Mouse (Mus musculus) gonadal fat pad, adult 2 months (tissue): ENCODE data around the gene Unc5a. TPM values are rescaled to one million over a fixed set of nuclear protein-coding genes. Genes with fewer than 3 reads are reported as not detected.

Experiments used
- DNase-seq: peaks from one replicate; pipeline ENCODE4 v3.0.0-alpha.2; 2012; ENCODE audit warnings: low read depth
- polyA plus RNA-seq: library from polyadenylated mRNA; depleted of rRNA; stranded (reverse); fragments of >200 nt; gene quantifications from 2 replicates; pipeline ENCODE4 v1.2.3, GENCODE M21; 2012; rRNA removed

Gene Unc5a
- 9.2 and 13.9 TPM in 2 replicates for polyA plus RNA-seq

DNA sequence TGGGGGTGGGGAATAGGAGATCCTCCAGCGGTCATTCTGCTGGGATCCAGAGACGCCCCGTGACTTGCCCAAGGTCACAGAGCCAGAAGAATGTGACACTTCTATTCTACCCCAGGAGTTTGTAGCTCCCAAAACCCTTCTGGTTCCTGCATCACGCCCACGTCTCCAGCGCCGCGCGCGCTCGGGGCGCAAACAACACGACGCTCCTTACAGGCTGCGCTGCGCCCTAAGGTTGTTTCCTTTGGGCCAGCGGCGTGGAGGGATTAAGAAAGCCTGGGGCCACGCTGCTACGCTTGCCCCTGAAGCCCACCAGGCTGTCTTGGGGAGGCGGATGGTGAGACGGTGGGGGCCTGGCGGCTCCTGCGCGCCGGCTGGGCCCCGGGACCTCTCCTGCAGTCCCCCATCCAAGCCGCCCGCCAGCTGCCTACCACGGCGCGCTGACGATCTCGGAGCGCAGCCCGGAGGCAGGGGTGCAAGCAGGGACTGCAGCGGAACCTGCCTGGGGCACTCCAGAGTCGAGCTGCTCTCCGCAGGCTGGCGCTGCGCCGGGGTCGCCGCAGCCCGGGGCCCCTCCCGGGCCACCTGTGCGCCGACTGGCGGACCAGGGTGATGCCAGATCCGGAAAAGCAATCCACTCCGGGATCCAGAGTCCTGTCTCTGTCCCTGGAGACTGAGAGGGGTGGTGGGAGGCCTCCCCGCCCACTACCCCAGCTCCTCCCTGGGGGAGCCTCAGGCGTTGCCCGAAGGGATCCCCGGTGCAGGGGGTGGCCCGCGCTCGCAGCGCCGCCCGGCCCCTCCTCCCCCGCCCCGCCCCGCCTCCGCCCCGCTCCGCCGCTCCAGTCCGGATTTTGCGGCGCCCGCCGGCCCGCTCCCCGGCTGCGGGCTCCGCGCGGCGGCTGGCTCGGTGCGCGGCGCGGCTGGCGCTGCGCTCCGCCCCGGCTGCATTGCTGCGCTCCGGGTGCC lies at the start of gene Unc5a:
Gene Unc5a (plus strand): TSS at position 881 of the 963 bp plus-strand sequence.
- no peak for DNase-seq

DNA sequence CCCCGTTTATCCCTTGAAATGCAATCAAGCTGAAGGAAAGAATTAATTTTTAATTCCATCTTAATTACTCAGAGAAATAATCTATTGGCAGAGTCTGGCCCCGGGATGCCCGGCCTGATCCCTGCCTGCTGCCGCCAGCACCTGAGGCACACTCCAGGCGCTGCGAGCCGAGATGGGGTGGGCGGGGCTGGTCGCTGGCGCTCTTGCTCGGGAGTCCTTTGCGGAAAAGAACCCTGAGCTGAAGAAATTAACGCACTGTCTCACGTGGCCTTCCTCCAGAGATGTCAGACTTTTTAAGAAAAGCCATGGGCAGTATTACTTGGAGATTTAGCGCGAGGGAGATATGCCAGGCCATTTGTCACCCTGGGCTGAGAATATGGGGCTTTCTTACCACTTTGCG lies 37.2 kb upstream of the Unc5a start:
- DNase-seq = no peak

DNA sequence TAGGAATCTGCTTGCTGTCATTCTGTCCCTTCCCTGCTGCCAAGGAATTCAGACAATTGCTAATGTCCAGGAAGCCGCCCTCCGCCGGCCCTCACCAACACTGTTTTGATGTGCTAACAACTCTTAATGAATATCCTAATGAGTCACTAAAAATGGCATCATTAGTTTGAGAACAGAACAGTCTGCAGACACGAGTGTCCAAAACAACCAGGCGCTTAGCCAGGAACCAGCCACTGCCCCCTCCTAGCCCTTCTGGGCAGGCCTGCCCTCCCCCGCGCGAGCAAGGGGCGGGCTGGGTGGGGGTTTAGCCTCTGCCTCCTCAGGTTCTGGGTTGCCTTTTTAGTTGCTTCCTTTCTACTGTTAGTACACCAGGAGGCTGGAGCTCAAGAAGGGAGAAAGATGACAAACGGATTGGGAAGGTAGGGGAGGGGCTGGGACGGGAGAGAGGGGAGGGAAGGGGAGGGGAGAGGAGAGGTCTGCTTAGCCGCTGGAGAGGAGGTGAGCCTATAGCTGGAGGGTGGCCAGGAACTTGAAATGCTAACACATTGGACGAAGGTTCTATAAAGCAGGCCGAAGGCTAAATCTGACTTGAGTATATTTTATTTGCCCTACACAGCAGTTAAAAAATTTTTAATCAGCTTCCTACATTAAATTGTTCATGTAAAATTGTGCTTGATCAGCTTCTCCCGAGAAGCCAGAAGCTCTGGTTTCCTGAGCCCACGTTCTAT lies 36.2 kb upstream of the Unc5a start:
- DNase-seq = no peak

DNA sequence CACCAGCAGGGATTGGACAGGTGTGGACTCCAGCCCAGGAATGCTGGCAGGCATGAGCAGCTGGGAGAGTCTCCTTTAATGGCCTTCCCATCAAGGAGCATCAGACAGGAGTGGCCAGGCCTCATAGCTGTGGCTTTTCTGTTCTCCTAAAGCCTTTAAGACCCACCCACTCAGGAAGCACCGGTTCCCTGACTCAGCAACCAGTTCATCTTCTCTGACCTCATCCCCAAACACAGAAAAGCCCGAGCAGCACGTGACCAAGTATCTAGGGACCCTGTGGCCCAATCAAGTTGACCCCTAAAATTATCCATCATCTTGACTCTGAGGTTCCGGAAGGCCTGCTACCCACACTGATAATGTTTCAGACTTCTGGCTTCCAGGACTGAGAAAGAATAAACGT lies 32.6 kb upstream of the Unc5a start:
- DNase-seq = no peak

DNA sequence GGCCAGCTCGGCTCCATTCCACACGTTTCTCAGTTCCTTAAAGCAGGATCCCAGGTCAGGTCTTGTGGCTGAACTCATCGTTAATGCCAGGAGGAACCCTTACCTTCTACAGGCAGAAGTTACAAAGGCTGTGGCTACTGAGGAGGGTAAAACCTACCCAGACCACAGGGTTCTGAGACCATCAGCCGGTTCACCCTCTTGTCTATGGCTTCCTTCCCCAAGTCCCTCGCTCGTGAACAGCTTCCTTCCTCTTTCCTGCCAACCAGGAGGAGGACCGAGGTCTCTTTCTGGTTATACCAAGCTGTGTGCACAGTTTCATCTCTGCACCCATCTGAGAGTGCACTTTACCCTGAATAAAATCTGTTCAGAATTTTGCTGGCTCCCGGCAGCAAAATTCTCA lies 30.3 kb upstream of the Unc5a start:
- no peak for DNase-seq

DNA sequence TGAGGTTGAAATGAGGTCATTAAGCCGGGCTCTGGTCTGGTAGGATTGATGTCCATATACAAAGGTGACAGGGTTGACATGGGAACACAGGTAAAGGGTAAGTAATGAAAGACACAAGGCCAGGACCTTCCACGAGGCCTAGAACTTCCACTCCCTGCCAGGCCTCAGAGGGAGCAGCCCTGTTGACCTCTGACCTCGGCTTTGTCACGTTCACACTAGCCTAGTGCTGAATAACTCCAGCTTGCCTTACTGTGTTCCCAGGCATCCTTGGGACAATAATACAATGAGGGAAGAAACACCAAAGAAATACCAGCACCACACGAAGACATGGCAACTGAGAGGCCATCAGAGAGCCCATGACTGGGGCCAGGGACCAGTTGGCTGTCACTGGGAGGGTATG lies 29.5 kb upstream of the Unc5a start:
- no peak for DNase-seq

DNA sequence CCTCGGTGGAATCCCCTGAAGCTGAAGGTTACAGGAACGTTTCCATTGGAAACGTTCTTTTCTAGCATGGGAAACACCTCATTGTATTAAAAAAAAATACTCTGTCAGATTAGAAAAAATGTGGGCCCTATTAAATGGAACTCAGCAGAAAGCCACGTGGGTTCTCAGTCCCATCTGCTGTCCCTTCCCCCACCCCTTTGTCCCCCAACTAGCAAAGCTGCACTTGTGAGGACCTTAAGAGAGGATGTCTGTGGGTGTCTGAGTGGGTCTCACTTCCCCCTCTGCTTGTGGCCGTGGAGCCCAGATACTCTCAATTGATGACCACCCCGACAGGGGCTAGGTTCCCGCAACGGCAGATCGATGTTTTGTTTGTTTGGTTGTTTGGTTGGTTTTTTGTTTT lies 27.5 kb upstream of the Unc5a start:
- no peak for DNase-seq

DNA sequence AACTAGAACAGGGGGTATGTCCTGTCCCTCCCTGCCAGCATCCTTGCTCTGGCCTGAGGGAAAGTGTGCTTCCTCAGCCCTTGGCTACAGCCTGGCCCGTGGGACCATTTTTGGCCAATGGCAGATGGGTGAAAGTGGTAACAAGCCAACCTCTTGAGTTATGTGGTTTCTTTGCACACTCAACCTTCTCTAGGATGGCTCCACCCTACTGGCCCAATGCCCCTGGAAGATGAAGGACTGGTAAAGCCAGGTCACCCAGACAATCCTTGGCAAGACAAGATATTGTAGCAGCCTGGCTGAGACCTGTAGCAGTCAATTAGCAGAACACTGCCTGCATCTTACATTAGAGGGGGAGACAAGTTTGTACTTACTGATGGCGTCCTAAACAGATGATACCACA lies 25.5 kb upstream of the Unc5a start:
- DNase-seq = no peak

DNA sequence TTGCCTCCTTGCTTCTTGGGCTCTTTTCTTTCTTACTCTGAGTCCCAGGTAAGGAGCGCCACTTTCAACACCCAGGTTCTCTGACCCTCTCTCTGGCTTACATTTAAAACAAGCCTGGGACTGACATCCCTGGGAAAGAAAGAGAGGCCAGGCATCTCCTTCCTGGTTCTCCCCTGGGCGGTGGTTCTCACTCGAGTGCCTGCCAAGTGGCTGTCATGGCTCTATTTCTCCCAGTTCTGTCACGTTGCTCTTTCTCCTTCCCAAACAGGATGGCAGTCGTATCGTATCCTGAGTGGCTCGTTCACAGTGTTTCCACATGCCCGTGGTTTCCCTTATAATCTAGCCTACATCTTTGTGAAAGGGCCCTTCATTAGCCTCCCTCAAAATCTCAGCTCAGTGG lies 23.7 kb upstream of the Unc5a start:
- no peak for DNase-seq

DNA sequence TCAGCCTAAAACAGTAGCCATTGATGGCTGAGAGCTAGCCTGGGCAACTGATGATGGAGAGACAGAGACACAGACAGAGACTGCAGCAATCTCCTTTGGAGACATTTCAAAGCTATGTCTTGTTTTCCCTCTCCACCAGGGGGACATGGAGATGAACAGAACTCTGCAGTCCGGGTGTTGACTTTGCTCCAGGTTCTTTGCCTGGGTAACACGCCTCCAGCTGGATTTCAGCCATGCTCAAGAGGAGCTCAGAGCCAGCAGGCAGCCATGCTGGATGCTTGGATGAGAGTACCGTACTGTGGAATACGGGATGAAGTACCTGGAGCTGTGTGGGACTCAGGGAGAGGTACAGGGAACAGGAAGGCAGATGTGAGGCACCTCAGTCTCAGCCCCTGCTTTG lies 22.6 kb upstream of the Unc5a start:
- no peak for DNase-seq

DNA sequence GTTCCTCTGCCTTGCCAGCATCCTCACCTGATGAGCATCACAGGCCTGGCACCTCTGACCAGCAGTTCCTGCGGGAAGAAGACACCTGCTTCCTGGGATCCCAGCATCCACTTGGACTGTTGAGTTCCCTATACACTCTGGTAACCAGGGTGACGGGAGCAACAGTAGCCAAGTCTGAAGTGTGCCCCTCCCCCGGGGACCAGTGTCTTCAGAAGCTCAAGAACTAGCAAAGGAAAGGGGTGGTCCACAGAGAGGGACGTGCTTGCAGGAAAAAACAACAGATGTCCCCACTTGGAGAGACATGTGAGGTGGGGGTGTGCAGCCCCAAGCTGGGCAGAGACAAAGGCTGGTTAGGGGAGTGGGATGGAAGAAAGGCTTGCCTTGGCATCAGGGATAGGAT lies 19.1 kb upstream of the Unc5a start:
- DNase-seq = no peak

DNA sequence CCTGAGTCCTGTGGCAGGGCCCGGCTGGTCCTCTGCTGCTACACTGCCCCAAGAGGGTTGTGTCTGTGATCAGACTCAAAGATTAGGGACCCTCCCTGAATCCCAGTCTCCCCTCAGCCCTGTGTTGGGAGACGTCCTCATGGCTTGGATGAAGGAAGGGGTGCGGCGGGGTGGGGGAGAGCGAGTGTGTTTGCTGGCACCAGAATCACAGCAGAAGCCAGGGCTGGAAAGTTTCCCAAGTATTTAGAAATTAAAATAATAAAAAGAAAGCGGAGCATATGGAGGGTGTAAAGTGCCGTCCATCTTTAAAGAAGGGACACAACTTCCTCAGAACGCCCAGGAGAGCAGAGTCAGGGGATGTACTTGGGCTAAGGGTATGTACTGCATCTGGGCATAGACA lies 14.3 kb upstream of the Unc5a start:
- no peak for DNase-seq

DNA sequence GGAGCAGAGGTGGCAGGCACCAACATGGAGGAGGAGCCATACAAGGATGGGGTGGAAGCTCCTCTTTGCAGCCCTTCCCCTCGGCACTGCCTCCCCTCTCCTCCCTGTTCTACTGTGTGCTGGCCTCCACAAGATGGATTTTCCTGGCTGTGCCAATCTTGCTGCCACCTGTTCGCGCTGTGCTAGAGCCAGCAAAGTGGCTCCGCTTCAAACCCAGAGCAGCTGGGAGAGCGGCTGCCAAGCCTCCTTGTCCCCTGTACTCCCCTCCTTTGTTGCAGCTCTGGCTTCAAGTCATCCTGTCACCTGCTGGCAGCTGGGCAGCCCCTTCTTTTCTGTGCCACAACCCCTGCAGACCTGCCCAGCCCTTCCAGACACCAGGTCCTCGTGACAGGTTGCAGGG lies 13.0 kb upstream of the Unc5a start:
- DNase-seq = no peak

DNA sequence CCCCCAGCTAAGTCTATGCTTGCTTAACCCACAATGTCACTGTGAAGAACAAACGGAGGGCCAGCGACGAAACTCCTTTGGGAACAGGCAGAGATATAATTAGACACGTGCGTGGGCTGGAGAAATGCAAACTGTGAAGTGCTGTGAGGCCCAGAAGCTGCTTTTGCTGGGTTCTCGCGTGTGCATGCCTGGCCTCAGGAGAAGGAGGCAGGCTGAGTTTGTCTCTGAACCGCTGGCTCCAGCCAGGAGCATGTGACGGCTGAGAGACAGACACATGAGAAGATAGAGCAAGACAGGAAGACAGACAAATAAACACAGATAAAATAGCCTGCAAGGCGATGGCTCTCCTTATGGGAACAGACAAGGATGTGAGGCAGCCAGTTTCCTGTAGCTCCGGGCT lies 11.3 kb upstream of the Unc5a start:
- DNase-seq = no peak

DNA sequence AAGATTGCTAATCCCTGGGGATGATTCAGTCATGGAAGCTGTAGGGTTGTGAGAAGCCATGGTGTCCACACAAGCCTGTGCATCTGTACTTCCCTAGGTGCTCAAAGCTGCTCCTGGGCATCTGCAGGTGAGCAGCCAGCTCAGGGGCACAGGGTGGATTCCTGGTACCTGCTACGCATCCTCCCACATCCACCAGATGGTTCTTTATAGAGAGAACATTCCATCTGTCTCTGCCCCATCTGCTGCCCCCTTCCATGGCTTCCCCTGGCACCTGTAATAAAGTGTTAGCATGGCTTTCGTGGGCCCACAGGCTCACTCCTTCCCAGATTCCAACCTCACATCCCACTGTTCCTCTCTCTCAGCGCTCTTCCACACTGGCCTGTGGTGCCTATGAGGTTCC lies 10.7 kb upstream of the Unc5a start:
- no peak for DNase-seq

DNA sequence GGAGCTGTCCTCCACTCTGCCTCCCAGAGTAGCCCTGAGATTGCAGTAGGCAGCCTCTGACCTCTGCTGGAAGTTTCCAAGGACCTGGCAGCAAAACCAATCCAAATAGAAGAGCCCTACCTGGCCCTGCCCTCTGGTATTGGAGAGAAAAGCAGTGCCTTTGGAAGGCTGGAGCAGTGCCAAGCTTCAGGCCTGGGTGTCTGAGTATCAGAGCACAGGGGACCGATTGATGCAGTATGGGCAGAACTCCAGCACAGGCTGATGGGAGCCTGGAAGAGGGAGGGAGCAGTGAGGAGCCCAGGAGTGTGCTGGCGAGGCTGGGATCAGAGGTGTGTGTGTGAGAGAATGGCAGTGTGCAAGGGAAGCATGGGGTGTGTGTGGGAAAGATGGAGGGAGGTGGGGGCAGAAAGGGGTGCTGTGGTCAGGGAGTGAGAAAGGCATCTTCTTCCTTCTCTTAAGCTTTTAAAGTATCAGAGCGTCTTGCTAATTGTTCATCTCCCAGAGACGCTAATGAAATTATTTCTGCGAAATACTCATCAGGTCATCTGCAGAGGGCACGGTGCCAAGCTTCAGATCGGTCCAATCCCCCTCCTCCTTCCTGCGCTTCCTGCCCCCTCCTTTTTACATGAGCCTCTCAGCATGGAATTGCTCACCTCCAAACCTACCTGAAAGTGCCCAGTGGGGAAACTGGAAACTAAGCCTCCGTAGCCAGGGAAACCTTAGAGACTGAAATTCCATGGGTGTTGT lies 4.6 kb upstream of the Unc5a start:
- no peak for DNase-seq

DNA sequence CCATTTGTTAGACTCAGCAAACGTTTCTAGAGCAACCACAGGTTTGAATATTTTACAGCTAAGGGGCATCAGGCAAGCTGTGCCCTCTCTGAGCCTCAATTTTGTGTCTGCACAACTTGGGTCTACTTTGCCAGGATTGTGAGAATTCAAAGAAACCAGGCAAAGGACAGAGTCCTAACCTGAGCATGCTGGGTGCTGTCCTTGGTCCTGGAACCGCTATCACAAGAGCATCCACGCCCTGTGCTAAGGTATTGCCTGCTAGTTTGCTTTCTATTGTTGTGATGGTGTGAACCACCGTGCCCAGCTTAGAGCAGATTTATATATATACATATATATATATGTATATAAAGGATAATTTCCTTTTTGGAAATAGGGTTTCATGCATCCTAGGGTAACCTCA lies 3.9 kb upstream of the Unc5a start:
- no peak for DNase-seq

DNA sequence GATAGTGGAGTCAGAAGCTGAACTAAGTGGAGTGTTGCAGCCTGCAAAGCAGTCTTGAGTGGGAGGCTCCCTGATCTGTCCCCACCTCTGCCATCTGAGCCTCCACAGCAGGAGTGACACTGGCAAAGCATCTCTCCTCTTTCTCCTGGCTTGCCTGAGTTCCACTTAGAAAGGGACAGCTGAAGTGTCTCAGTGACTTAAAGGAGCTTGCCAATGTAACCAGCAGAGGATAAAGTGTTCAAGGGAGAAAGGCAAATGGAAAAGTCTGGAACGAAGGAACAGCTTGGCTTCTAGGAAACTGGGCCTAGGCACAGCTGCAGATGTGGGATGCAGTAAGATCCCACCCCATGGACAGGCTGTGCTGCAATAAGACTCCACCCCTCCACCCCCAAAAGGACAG lies 2.8 kb upstream of the Unc5a start:
- DNase-seq = no peak

DNA sequence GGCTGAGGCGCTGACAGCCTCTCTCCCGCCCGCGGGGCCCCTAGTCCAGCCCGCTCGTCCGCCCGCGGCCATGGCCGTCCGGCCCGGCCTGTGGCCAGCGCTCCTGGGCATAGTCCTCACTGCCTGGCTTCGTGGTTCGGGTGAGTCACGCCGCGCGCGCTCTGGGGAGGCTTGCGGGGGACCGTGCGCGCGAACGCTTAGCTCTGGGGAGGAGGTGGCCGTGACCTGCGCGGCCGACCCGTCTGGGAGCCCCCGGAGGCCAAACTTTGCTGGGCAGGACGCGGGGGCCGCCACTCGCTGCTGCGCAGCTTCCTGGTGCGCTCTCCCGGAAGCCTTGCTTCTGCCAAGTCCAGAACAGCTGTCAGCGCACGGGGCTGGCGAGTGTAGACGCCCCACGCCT lies 381 bp downstream of the Unc5a start:
- no peak for DNase-seq

DNA sequence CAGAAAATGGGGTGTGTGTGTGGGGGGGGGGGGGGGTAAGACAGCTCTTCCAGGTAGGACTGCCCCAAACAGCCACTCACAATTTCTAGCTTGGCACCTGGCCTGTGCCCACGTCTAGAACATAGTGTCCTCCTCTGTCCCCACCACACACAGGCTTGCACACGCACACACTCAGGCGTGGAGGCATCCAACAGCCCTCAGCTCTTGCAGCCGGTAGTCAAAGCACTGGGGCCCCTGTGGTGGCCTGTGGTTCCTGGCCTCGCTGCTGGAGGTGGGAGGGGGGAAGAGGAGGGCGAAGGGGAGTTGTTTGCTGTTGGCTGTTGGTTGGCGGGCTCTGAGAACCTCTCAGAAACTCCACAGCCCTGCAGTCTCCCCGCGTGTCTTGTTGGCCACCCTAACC lies 920 bp downstream of the Unc5a start:
- no peak for DNase-seq

DNA sequence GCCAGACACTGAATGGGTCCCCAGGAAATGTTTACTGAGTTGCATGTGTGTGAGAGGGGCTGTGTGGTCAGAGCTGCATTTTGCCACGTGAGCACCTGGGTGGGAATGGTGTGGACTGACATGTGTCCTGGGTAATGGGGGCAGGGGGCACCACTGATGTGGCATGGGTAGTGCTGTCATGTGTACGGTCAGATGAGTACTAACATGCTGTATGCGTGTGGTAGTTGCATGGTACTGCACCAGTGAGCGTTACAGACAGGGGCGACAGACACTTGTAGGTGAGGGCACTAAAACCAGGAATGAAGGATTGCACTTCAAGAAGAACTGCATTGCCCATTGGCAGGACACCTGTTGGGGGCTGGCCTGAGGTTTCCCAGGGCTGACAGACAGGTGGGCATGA lies 2.0 kb downstream of the Unc5a start:
- no peak for DNase-seq

DNA sequence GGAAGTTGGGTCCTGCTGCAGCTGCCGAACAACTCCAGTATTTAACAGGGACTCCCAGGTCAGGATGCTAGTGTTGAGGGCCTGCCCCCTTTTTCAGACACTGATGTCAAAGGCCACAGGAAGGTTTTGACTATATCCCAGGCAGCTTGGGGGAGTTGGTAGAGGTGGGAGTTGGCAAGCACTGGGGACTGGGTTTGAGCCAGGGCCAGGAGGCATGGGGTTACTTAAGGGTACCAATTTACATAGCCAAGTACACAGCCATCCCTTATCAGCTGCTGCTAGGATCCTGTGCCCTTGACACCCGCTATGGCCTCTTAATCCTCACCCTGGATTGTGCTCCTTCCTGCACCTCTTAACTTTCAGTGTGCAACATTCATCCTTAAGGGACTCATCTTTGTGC lies 5.5 kb downstream of the Unc5a start:
- DNase-seq = no peak
